Mouse (Mus musculus): ENCODE data around the gene Fbxo24. TPM values are rescaled to one million over a fixed set of nuclear protein-coding genes. Genes with fewer than 3 reads are reported as not detected.

Fbxo24 gene
- polyA plus RNA-seq, 1 experiment from 2014 or later = 0.20 TPM

Other genes with a start within 250 kb of the Fbxo24 start
- 0.11 and 0.16 TPM in 2 replicates for gene Zan, start 151.9 kb downstream of the Fbxo24 start, polyA plus RNA-seq (2014; fragmentation: Nextera tagmentation; extraction: Ambion mirVana)
- 44.3 and 49.8 TPM in 2 replicates for gene Pop7, start 126.5 kb downstream of the Fbxo24 start, polyA plus RNA-seq (2014; fragmentation: Nextera tagmentation; extraction: Ambion mirVana)
- gene Gigyf1, start 110.5 kb downstream of the Fbxo24 start, polyA plus RNA-seq (2014; fragmentation: Nextera tagmentation; extraction: Ambion mirVana) = 8.7 and 9.6 TPM in 2 replicates
- gene Epo, start 95.8 kb downstream of the Fbxo24 start, polyA plus RNA-seq (2014; fragmentation: Nextera tagmentation; extraction: Ambion mirVana) = not detected in 2 replicates
- gene Gnb2, start 95.5 kb downstream of the Fbxo24 start, polyA plus RNA-seq (2014; fragmentation: Nextera tagmentation; extraction: Ambion mirVana) = 296 and 340 TPM in 2 replicates
- gene Actl6b, start 75.5 kb downstream of the Fbxo24 start, polyA plus RNA-seq (2014; fragmentation: Nextera tagmentation; extraction: Ambion mirVana) = 0.31 TPM in 1 of 2 replicates, not detected in the other
- gene Tfr2, start 59.2 kb downstream of the Fbxo24 start, polyA plus RNA-seq (2014; fragmentation: Nextera tagmentation; extraction: Ambion mirVana) = 0.11 and 0.20 TPM in 2 replicates
- 22.7 and 23.1 TPM in 2 replicates for gene Mospd3, start 27.9 kb downstream of the Fbxo24 start, polyA plus RNA-seq (2014; fragmentation: Nextera tagmentation; extraction: Ambion mirVana)
- 121 and 123 TPM in 2 replicates for gene Pcolce, start 15.2 kb downstream of the Fbxo24 start, polyA plus RNA-seq (2014; fragmentation: Nextera tagmentation; extraction: Ambion mirVana)
- gene Lrch4, start 119 bp upstream of the Fbxo24 start, polyA plus RNA-seq (2014; fragmentation: Nextera tagmentation; extraction: Ambion mirVana) = 22.7 and 23.9 TPM in 2 replicates
- gene Gm20605, start 173 bp upstream of the Fbxo24 start, polyA plus RNA-seq (2014; fragmentation: Nextera tagmentation; extraction: Ambion mirVana) = 5.2 and 5.6 TPM in 2 replicates
- gene Sap25, start 12.3 kb upstream of the Fbxo24 start, polyA plus RNA-seq (2014; fragmentation: Nextera tagmentation; extraction: Ambion mirVana) = 4.3 and 4.6 TPM in 2 replicates
- 0.11 TPM in 2 replicates for gene Irs3, start 16.7 kb upstream of the Fbxo24 start, polyA plus RNA-seq (2014; fragmentation: Nextera tagmentation; extraction: Ambion mirVana)
- gene Agfg2, start 55.7 kb upstream of the Fbxo24 start, polyA plus RNA-seq (2014; fragmentation: Nextera tagmentation; extraction: Ambion mirVana) = 10.7 and 12.1 TPM in 2 replicates
- 0.57 and 1.00 TPM in 2 replicates for gene Nyap1, start 112.6 kb upstream of the Fbxo24 start, polyA plus RNA-seq (2014; fragmentation: Nextera tagmentation; extraction: Ambion mirVana)
- gene Tsc22d4, start 116.7 kb upstream of the Fbxo24 start, polyA plus RNA-seq (2014; fragmentation: Nextera tagmentation; extraction: Ambion mirVana) = 144 and 147 TPM in 2 replicates
- gene Ppp1r35, start 149.8 kb upstream of the Fbxo24 start, polyA plus RNA-seq (2014; fragmentation: Nextera tagmentation; extraction: Ambion mirVana) = 29.8 and 36.7 TPM in 2 replicates
- 7.9 and 9.2 TPM in 2 replicates for gene Mepce, start 158.7 kb upstream of the Fbxo24 start, polyA plus RNA-seq (2014; fragmentation: Nextera tagmentation; extraction: Ambion mirVana)
- 7.3 and 7.6 TPM in 2 replicates for gene Zcwpw1, start 158.8 kb upstream of the Fbxo24 start, polyA plus RNA-seq (2014; fragmentation: Nextera tagmentation; extraction: Ambion mirVana)
- 3.2 and 3.8 TPM in 2 replicates for gene Pilra, start 207.3 kb upstream of the Fbxo24 start, polyA plus RNA-seq (2014; fragmentation: Nextera tagmentation; extraction: Ambion mirVana)
- 0.44 and 0.68 TPM in 2 replicates for gene Pilrb1, start 229.1 kb upstream of the Fbxo24 start, polyA plus RNA-seq (2014; fragmentation: Nextera tagmentation; extraction: Ambion mirVana)
- 2.6 and 2.7 TPM in 2 replicates for gene Pilrb2, start 242.8 kb upstream of the Fbxo24 start, polyA plus RNA-seq (2014; fragmentation: Nextera tagmentation; extraction: Ambion mirVana)